Mouse (Mus musculus) CH12.LX (cell line): ENCODE measurements around the gene 9530077C05Rik. TPM values are rescaled to one million over a fixed set of nuclear protein-coding genes. Genes with fewer than 3 reads are reported as not detected.
A peak's percentile ranks its signal among the peaks of the same experiment; 100 is the strongest.

Experiments
- DNase-seq: peaks from one replicate; pipeline ENCODE4 v3.0.0-alpha.2; 2013; ENCODE audit errors: extremely low read depth
- H3K27ac ChIP-seq: 2 replicates; pipeline ENCODE4 v1.5.1; 2012; ENCODE audit warnings: low read depth, mild to moderate bottlenecking, control low read depth, moderate library complexity; ENCODE audit not compliant: insufficient read depth
- H3K27me3 ChIP-seq: replicated peaks from 2 replicates; pipeline ENCODE3; 2012; ENCODE audit warnings: inconsistent platforms
- H3K36me3 ChIP-seq, 2 experiments: replicated peaks in 1 of 2; 2 replicates each; pipeline versions ENCODE3 to v1.6.1; 2012; ENCODE audit warnings: inconsistent platforms in 1 of 2, low read length in 1 of 2, mild to moderate bottlenecking in 1 of 2, mixed read lengths in 1 of 2, moderate library complexity in 1 of 2; ENCODE audit not compliant: control insufficient read depth in 1 of 2, insufficient read depth in 1 of 2
- H3K4me1 ChIP-seq, 2 experiments: 2 replicates each; pipeline ENCODE4 v1.6.1; 2012; ENCODE audit warnings: inconsistent platforms in 1 of 2, moderate library complexity in 1 of 2; ENCODE audit not compliant: insufficient read depth in 2 of 2, control insufficient read depth in 1 of 2
- H3K4me2 ChIP-seq: 2 replicates; pipeline ENCODE4 v1.6.1; 2012; ENCODE audit warnings: low read depth, mild to moderate bottlenecking, control low read depth; ENCODE audit not compliant: poor library complexity, insufficient read depth, severe bottlenecking
- H3K4me3 ChIP-seq, 3 experiments: fragments of 150-350 bp in 1 of 3; sonication (generic) in 1 of 3; replicated peaks in 1 of 3; 2 replicates each; pipeline versions ENCODE3 to v1.5.1; 2011 to 2012; ENCODE audit warnings: low read depth in 2 of 3, low read length in 2 of 3, mild to moderate bottlenecking in 2 of 3, moderate library complexity in 2 of 3, control low read depth in 1 of 3, improper control_type of control experiment in 1 of 3, inconsistent platforms in 1 of 3, mixed read lengths in 1 of 3; ENCODE audit not compliant: poor library complexity in 1 of 3
- H3K79me2 ChIP-seq: replicated peaks from 2 replicates; pipeline ENCODE4 v1.6.1; 2012; ENCODE audit warnings: mild to moderate bottlenecking, moderate library complexity; ENCODE audit not compliant: control insufficient read depth, poor library complexity, insufficient read depth, severe bottlenecking; ENCODE audit errors: extremely low read depth
- H3K9ac ChIP-seq: 2 replicates; pipeline ENCODE4 v1.6.1; 2012; ENCODE audit warnings: low read depth, mild to moderate bottlenecking, control low read depth, moderate library complexity; ENCODE audit not compliant: insufficient read depth
- H3K9me3 ChIP-seq: replicated peaks from 2 replicates; pipeline ENCODE3; 2012; ENCODE audit warnings: low read length, inconsistent platforms, mixed read lengths
- BHLHE40 ChIP-seq: IDR thresholded peaks from 2 replicates; pipeline ENCODE4 v1.6.1; 2011; ENCODE audit warnings: mild to moderate bottlenecking, low read depth, low read length, improper control_type of control experiment
- CHD1 ChIP-seq: IDR thresholded peaks from 2 replicates; pipeline ENCODE4 v1.6.1; 2012; ENCODE audit warnings: low read depth, low read length, improper control_type of control experiment, inconsistent platforms
- CHD2 ChIP-seq: IDR thresholded peaks from 2 replicates; pipeline ENCODE4 v1.6.1; 2011; ENCODE audit warnings: low read length, improper control_type of control experiment
- CTCF ChIP-seq, 2 experiments: IDR thresholded peaks in 1 of 2; conservative IDR thresholded peaks in 1 of 2; 2 replicates each; pipeline ENCODE4 v1.5.1; 2011 to 2012; ENCODE audit warnings: low read depth in 2 of 2, low read length in 2 of 2, improper control_type of control experiment in 1 of 2, inconsistent platforms in 1 of 2, mild to moderate bottlenecking in 1 of 2, moderate library complexity in 1 of 2
- EP300 ChIP-seq: IDR thresholded peaks from 2 replicates; pipeline ENCODE4 v1.6.1; 2011; ENCODE audit warnings: low read length, improper control_type of control experiment
- ETS1 ChIP-seq: conservative IDR thresholded peaks from 2 replicates; pipeline ENCODE4 v1.6.1; 2012; ENCODE audit warnings: low read depth, mild to moderate bottlenecking, inconsistent platforms, low read length, improper control_type of control experiment, moderate library complexity
- HCFC1 ChIP-seq: IDR thresholded peaks from 2 replicates; pipeline ENCODE4 v1.6.1; 2012; ENCODE audit warnings: low read depth, mild to moderate bottlenecking, inconsistent platforms, low read length, improper control_type of control experiment
- IRF4 ChIP-seq: IDR thresholded peaks from 2 replicates; pipeline ENCODE4 v1.6.1; 2014; ENCODE audit warnings: low read depth, mild to moderate bottlenecking, inconsistent platforms, low read length, improper control_type of control experiment
- KAT2A ChIP-seq: IDR thresholded peaks from 2 replicates; pipeline ENCODE4 v1.6.1; 2012; ENCODE audit warnings: low read length, improper control_type of control experiment, inconsistent platforms; ENCODE audit not compliant: insufficient replicate concordance
- MAX ChIP-seq: IDR thresholded peaks from 2 replicates; pipeline ENCODE4 v1.6.1; 2011; ENCODE audit warnings: low read length, improper control_type of control experiment
- MAZ ChIP-seq: IDR thresholded peaks from 2 replicates; pipeline ENCODE4 v1.6.1; 2012; ENCODE audit warnings: low read depth, mild to moderate bottlenecking, inconsistent platforms, low read length, improper control_type of control experiment, moderate library complexity
- MEF2A ChIP-seq: IDR thresholded peaks from 2 replicates; pipeline ENCODE4 v1.6.1; 2014; ENCODE audit warnings: low read depth, mild to moderate bottlenecking, inconsistent platforms, low read length, improper control_type of control experiment, borderline replicate concordance
- NRF1 ChIP-seq: IDR thresholded peaks from 2 replicates; pipeline ENCODE4 v1.6.1; 2014; ENCODE audit warnings: low read depth, mild to moderate bottlenecking, inconsistent platforms, low read length, improper control_type of control experiment, moderate library complexity
- POLR2A ChIP-seq: IDR thresholded peaks from 2 replicates; pipeline ENCODE4 v1.6.1; 2011; ENCODE audit warnings: low read depth, mild to moderate bottlenecking, improper control_type of control experiment, low read length
- POLR2AphosphoS2 ChIP-seq: IDR thresholded peaks from 2 replicates; pipeline ENCODE4 v1.6.1; 2011; ENCODE audit warnings: low read depth, low read length, improper control_type of control experiment
- RAD21 ChIP-seq: IDR thresholded peaks from 2 replicates; pipeline ENCODE4 v1.6.1; 2011; ENCODE audit warnings: low read depth, mild to moderate bottlenecking, low read length, improper control_type of control experiment, moderate library complexity
- SMC3 ChIP-seq: IDR thresholded peaks from 2 replicates; pipeline ENCODE4 v1.6.1; 2011; ENCODE audit warnings: low read depth, low read length, improper control_type of control experiment
- TBP ChIP-seq: conservative IDR thresholded peaks from 2 replicates; pipeline ENCODE4 v1.6.1; 2011; ENCODE audit warnings: low read depth, low read length, improper control_type of control experiment
- TCF12 ChIP-seq: IDR thresholded peaks from 2 replicates; pipeline ENCODE4 v1.6.1; 2014; ENCODE audit warnings: low read depth, mild to moderate bottlenecking, inconsistent platforms, low read length, improper control_type of control experiment
- UBTF ChIP-seq: IDR thresholded peaks from 2 replicates; pipeline ENCODE4 v1.6.1; 2012; ENCODE audit warnings: low read depth, mild to moderate bottlenecking, inconsistent platforms, low read length, improper control_type of control experiment, moderate library complexity
- USF1 ChIP-seq: IDR thresholded peaks from 2 replicates; pipeline ENCODE4 v1.6.1; 2014; ENCODE audit warnings: low read depth, mild to moderate bottlenecking, inconsistent platforms, low read length, improper control_type of control experiment
- USF2 ChIP-seq: conservative IDR thresholded peaks from 2 replicates; pipeline ENCODE4 v1.6.1; 2011; ENCODE audit warnings: low read depth, low read length, improper control_type of control experiment
- ZKSCAN1 ChIP-seq: IDR thresholded peaks from 2 replicates; pipeline ENCODE4 v1.6.1; 2012; ENCODE audit warnings: low read depth, inconsistent platforms, low read length, improper control_type of control experiment, borderline replicate concordance
- ZMIZ1 ChIP-seq: IDR thresholded peaks from 2 replicates; pipeline ENCODE4 v1.6.1; 2012; ENCODE audit warnings: low read depth, mild to moderate bottlenecking, inconsistent platforms, low read length, improper control_type of control experiment
- ZNF384 ChIP-seq: IDR thresholded peaks from 2 replicates; pipeline ENCODE4 v1.6.1; 2012; ENCODE audit warnings: low read depth, low read length, improper control_type of control experiment, inconsistent platforms
- dilution Hi-C: fragments of 300-500 bp; cut with MboI; formaldehyde crosslinking; loops from 2 replicates; pipeline ENCODE4 v1.14.3; 2020; ENCODE audit warnings: low sequenced_read_pairs; ENCODE audit not compliant: extremely low pct_unique_long_range_greater_than_20kb, extremely low pct_ligation_motif_present
- in situ Hi-C: fragments of 300-500 bp; cut with MboI; formaldehyde crosslinking; loops from 3 replicates; pipeline ENCODE4 v1.14.3; 2019; ENCODE audit warnings: low sequenced_read_pairs, low pct_ligation_motif_present, low pct_unique_long_range_greater_than_20kb, mixed read lengths
- polyA plus RNA-seq: library from polyadenylated mRNA; unstranded; fragments of >175 nt; gene quantifications from 2 replicates; pipeline ENCODE4 v1.2.1, GENCODE M21; 2012; ENCODE audit warnings: low read depth; ENCODE audit not compliant: insufficient read length
- total RNA-seq, 2 experiments: library from RNA; depleted of rRNA; stranded (reverse); fragments of 300-350 nt in 1 of 2; fragments of >200 nt in 1 of 2; gene quantifications; 2 replicates each; pipeline ENCODE4 v1.2.3; 2012 to 2014

The 9530077C05Rik gene
- total and polyA plus RNA-seq, 3 experiments: 0.71 to 1.4 (median 0.93) TPM

DNA sequence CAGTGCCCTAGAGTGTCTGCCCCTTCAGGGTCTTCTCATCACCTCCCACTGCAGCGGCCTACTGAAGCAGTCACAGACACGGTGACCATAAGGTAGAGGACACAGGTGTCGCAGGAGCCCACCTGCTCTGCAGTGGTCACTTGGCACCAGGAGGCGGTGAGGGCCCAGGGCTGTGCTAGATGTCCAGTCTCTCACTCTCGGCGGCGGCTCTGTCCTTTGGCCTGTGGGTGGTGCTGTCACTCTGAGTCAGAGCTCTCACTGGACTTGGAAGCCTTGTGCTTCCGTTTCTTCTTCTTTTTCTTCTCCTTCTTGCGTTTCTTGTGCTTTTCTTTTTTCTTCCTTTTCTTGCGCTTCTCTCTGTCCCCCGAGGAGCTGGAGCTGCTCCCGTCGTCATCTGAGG, 37.1 kb downstream of the 9530077C05Rik start:
- in situ Hi-C loops: no loop called here
- H3K36me3 ChIP-seq: peaks cover 47 to 83% of the 10 kb centered on the region in 2 experiments

DNA sequence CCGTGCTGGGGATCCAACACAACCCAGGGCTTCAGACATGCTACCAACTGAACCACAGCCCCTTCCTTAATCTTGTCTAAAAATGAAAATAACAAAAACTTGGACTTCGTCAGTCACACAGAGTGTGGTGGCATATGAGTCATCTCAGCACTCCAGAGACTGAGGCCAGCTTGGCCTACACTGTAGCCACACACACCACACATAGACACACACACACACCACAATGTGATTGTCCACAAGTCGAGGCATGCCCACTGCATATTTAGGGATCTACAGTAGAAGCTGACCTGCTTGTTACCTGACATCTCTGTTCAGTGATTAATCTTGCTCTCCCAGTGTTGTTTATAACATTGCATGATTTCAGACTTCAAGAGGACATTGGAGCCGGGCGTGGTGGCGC, 37.9 kb downstream of the 9530077C05Rik start:
- no peak overlapping the region for H3K4me3 ChIP-seq
- no peak overlapping the region for H3K4me2 ChIP-seq
- DNase-seq: peak; percentile 32
- no peaks in the 10 kb centered on the region for H3K79me2 ChIP-seq
- H3K9ac ChIP-seq: no peak overlapping the region
- H3K27me3 ChIP-seq: no peaks in the 10 kb centered on the region
- in situ Hi-C loops (no loop called here), dilution Hi-C loops (no loop called here)
- TF ChIP-seq ZKSCAN1: no peak
- no peak for TF ChIP-seq HCFC1
- no peak for TF ChIP-seq CHD2
- no peak for TF ChIP-seq USF1
- TF ChIP-seq CTCF (conservative IDR thresholded peaks at IDR 0.05 in 1 of 2, IDR thresholded peaks at IDR 0.05 in 1 of 2; ENCODE audit: low read depth in 2 of 2, low read length in 2 of 2): no peak
- no peak for TF ChIP-seq POLR2AphosphoS2
- TF ChIP-seq MAX: no peak
- TF ChIP-seq MAZ: no peak
- TF ChIP-seq ETS1: no peak
- 0 out of 2 replicates have a peak, but pooled peaks have one; percentile 60 for TF ChIP-seq MEF2A
- TF ChIP-seq SMC3: no peak
- peak; percentile 98 for TF ChIP-seq CHD1
- TF ChIP-seq TCF12: no peak
- TF ChIP-seq BHLHE40: no peak
- TF ChIP-seq ZNF384: no peak
- TF ChIP-seq KAT2A: no peak
- no peak for TF ChIP-seq TBP
- no peak for TF ChIP-seq ZMIZ1
- peak; percentile 89 for TF ChIP-seq IRF4
- no peak for TF ChIP-seq USF2
- TF ChIP-seq EP300: peak; percentile 60; the same call in 1 of the 2 replicates
- peaks cover 54 to 90% of the 10 kb centered on the region in 2 experiments for H3K36me3 ChIP-seq
- H3K27ac ChIP-seq: peak overlapping the region; percentile 58
- peaks cover 7 to 11% of the 10 kb centered on the region in 2 experiments; a peak in 3 of 4 replicates for H3K4me1 ChIP-seq
- no peaks in the 10 kb centered on the region for H3K9me3 ChIP-seq

More for the DNA sequence above, 37.1 kb downstream of the 9530077C05Rik start:
- peaks cover 7 to 11% of the 10 kb centered on the region in 2 experiments; a peak in 3 of 4 replicates for H3K4me1 ChIP-seq
- no peak for DNase-seq
- H3K79me2 ChIP-seq: no peaks in the 10 kb centered on the region
- no peaks in the 10 kb centered on the region for H3K9me3 ChIP-seq
- dilution Hi-C loops: no loop called here
- H3K4me3 ChIP-seq: no peak overlapping the region
- H3K27me3 ChIP-seq: no peaks in the 10 kb centered on the region
- H3K4me2 ChIP-seq: no peak overlapping the region
- H3K9ac ChIP-seq: no peak overlapping the region
- H3K27ac ChIP-seq: peak overlapping the region; percentile 58; the same call in 1 of the 2 replicates
- TF ChIP-seq UBTF (no peak), ZKSCAN1 (no peak), NRF1 (no peak), BHLHE40 (no peak), CTCF (conservative IDR thresholded peaks at IDR 0.05 in 1 of 2, IDR thresholded peaks at IDR 0.05 in 1 of 2; ENCODE audit: low read depth in 2 of 2, low read length in 2 of 2) (peak in 1 of 2 experiments; percentile 30; a peak in 2 of 4 replicates), RAD21 (peak; percentile 24), POLR2A (no peak)
